Mouse (Mus musculus) heart, embryonic 11.5 days (tissue): ENCODE measurements at regions not wholly inside any gene's neighbourhood (a gene's known extent, or its start where the extent isn't known, plus 50 kb on each side); places are given as distances from the start of the nearest gene placed in this dataset.

Source experiments
- ATAC-seq: fragments of 200-750 bp; cut with Nextera tagmentation; replicated peaks from 2 replicates; pipeline ENCODE4 v1.8.0; 2017; ENCODE audit warnings: moderate library complexity; ENCODE audit not compliant: insufficient number of reproducible peaks, low FRiP score, low TSS enrichment
- H3K27ac ChIP-seq: fragments of 300-500 bp; sonication (generic); 2 replicates; pipeline ENCODE4 v1.5.1; 2014; ENCODE audit warnings: mild to moderate bottlenecking, low read depth, low read length
- H3K27me3 ChIP-seq: fragments of 300-500 bp; sonication (generic); 2 replicates; pipeline ENCODE4 v1.6.1; 2014; ENCODE audit warnings: mild to moderate bottlenecking, low read length, mixed read lengths; ENCODE audit not compliant: control insufficient read depth, insufficient read depth
- H3K36me3 ChIP-seq: fragments of 300-500 bp; sonication (generic); 2 replicates; pipeline ENCODE4 v1.6.1; 2014; ENCODE audit warnings: mild to moderate bottlenecking, low read length, moderate library complexity, mixed read lengths; ENCODE audit not compliant: control insufficient read depth, insufficient read depth
- H3K4me1 ChIP-seq: fragments of 300-500 bp; sonication (generic); 2 replicates; pipeline ENCODE4 v1.6.1; 2014; ENCODE audit warnings: low read length; ENCODE audit not compliant: control insufficient read depth, insufficient read depth
- H3K4me2 ChIP-seq: fragments of 300-500 bp; sonication (generic); 2 replicates; pipeline ENCODE4 v1.6.1; 2014; ENCODE audit warnings: mild to moderate bottlenecking, moderate library complexity
- H3K4me3 ChIP-seq: fragments of 300-500 bp; sonication (generic); 2 replicates; pipeline ENCODE4 v1.5.1; 2014; ENCODE audit warnings: low read depth, low read length
- H3K9ac ChIP-seq: fragments of 300-500 bp; sonication (generic); 2 replicates; pipeline ENCODE4 v1.6.1; 2014; ENCODE audit warnings: mild to moderate bottlenecking, low read depth, low read length, moderate library complexity
- H3K9me3 ChIP-seq: fragments of 300-500 bp; sonication (generic); replicated peaks from 2 replicates; pipeline ENCODE4 v1.6.1; 2016; ENCODE audit warnings: low read length; ENCODE audit not compliant: control insufficient read depth
- WGBS: fragments of 180-500 bp; shearing (Covaris S2); extraction: QIAGEN DNeasy Blood & Tissue Kit; methylation state at CpG from one replicate; pipeline ENCODE4 v1.1.7; 2014; ENCODE audit not compliant: insufficient replicate concordance; 5-methylcytosine and 5-hydroxymethylcytosine counted together

DNA sequence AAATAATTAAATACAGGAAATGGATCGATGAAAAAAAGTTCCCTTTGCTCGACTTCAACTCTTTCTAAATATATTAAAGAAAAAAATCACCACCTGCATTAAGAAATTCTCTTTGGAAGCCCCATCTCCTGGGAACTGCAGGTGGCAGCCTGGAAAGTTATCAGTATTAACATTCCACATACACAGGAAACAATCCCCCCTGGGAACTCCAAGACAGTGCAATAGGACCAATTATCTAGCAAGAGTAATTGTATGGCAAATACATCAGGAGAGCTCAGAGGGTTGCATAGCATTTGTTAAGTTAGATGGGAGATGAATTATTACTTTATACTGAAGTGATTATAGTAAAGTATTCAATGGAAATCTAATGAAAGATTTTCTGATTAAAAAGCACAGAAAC, 487.3 kb downstream of the Ttll7 start:
- ATAC-seq, result no peak
- Histone ChIP-seq H3K9ac (no peak overlapping the region), H3K36me3 (no peaks in the 10 kb centered on the region), H3K27ac (no peak overlapping the region), H3K4me1 (no peaks in the 10 kb centered on the region), H3K9me3 (no peaks in the 10 kb centered on the region), H3K4me2 (no peak overlapping the region), H3K27me3 (no peaks in the 10 kb centered on the region), H3K4me3 (no peak overlapping the region)
- 67% methylated on average over 2 of the region's 2 CpGs for whole genome bisulfite sequencing

- ATAC-seq, result no peak
- Histone ChIP-seq H3K4me2 (no peak overlapping the region), H3K27ac (no peak overlapping the region), H3K4me3 (no peak overlapping the region), H3K4me1 (peaks cover 7% of the 10 kb centered on the region; the same call in 1 of the 2 replicates), H3K27me3 (no peaks in the 10 kb centered on the region), H3K36me3 (no peaks in the 10 kb centered on the region), H3K9ac (no peak overlapping the region), H3K9me3 (no peaks in the 10 kb centered on the region)
- 66% methylated on average over 5 of the region's 5 CpGs for WGBS
Measured at GRCm38 (mm10) chr3:147347278-147348039, 495.3 kb downstream of the Ttll7 start.

- 82% methylated on average over 5 of the region's 5 CpGs for WGBS
Measured at GRCm38 (mm10) chr3:147387077-147387476, 534.9 kb downstream of the Ttll7 start.

GRCm38 (mm10) chr3:147398298-147398697, 546.1 kb downstream of the Ttll7 start:
- Histone ChIP-seq H3K4me2 (no peak overlapping the region), H3K27me3 (no peaks in the 10 kb centered on the region), H3K36me3 (no peaks in the 10 kb centered on the region), H3K9me3 (no peaks in the 10 kb centered on the region), H3K4me1 (no peaks in the 10 kb centered on the region), H3K27ac (no peak overlapping the region), H3K9ac (no peak overlapping the region), H3K4me3 (no peak overlapping the region)
- ATAC-seq, result no peak
- WGBS, result 82% methylated on average over 8 of the region's 8 CpGs

More at GRCm38 (mm10) chr3:147387077-147387476, 534.9 kb downstream of the Ttll7 start:
- no peak overlapping the region for H3K4me3 ChIP-seq
- H3K4me1 ChIP-seq, result no peaks in the 10 kb centered on the region
- H3K36me3 ChIP-seq, result no peaks in the 10 kb centered on the region
- H3K9me3 ChIP-seq, result no peaks in the 10 kb centered on the region
- no peak for ATAC-seq
- no peaks in the 10 kb centered on the region for H3K27me3 ChIP-seq
- H3K27ac ChIP-seq, result no peak overlapping the region
- H3K4me2 ChIP-seq, result no peak overlapping the region
- no peak overlapping the region for H3K9ac ChIP-seq

DNA sequence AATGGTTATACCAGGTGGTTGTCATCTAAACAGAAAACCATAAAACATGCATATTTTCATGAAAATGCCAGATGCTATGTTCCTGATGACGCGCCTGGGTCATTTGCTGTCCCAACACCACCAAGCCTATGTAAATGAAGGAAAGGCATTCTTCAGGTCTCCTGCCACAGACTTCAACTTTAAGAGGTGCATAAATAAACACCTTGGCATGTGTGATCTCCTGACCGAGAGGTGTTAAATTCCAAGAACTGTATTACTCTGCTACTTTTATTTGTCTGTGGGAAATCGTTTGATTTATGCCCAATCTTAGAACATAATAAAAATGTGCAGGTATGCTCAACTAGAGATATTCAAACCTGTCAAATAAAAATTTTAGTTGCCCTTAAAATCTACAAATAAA, 560.1 kb downstream of the Ttll7 start:
- Histone ChIP-seq H3K4me2 (no peak overlapping the region), H3K9me3 (no peaks in the 10 kb centered on the region), H3K36me3 (no peaks in the 10 kb centered on the region), H3K27ac (no peak overlapping the region), H3K4me1 (no peaks in the 10 kb centered on the region), H3K4me3 (no peak overlapping the region), H3K27me3 (no peaks in the 10 kb centered on the region), H3K9ac (no peak overlapping the region)
- 75% methylated on average over 4 of the region's 4 CpGs for WGBS
- ATAC-seq, result no peak

DNA sequence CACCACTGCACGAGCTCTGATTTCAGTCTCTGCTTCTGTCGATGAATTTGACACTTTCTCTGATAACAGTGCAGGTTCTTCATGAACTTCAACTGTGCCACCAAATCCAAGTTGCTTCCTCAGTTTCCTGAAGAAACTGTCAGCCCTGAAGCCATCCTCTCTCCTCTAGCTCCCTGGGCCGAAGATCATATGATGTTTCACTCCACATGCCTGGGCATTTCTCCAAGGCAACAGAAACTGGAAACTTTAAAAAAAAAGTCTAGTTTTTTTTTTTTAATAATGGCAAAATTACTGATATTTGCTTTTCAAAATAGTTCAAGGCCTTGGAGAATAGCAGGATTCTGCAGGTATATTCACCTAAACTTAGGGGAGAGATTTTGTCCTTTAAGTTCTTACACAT, 564.8 kb downstream of the Ttll7 start:
- Histone ChIP-seq H3K4me3 (no peak overlapping the region), H3K27ac (no peak overlapping the region), H3K4me1 (no peaks in the 10 kb centered on the region), H3K36me3 (no peaks in the 10 kb centered on the region), H3K9me3 (no peaks in the 10 kb centered on the region), H3K9ac (no peak overlapping the region), H3K27me3 (no peaks in the 10 kb centered on the region), H3K4me2 (no peak overlapping the region)
- WGBS, result 30% methylated on average over 3 of the region's 3 CpGs
- no peak for ATAC-seq

- no peaks in the 10 kb centered on the region for H3K4me1 ChIP-seq
- no peaks in the 10 kb centered on the region for H3K36me3 ChIP-seq
- no peak overlapping the region for H3K4me3 ChIP-seq
- 51% methylated on average over 3 of the region's 3 CpGs for WGBS
- H3K27ac ChIP-seq, result no peak overlapping the region
- no peak overlapping the region for H3K9ac ChIP-seq
- ATAC-seq, result no peak
- H3K27me3 ChIP-seq, result no peaks in the 10 kb centered on the region
- no peaks in the 10 kb centered on the region for H3K9me3 ChIP-seq
- H3K4me2 ChIP-seq, result no peak overlapping the region
Measured at GRCm38 (mm10) chr3:147419129-147419528, 567.0 kb downstream of the Ttll7 start.

DNA sequence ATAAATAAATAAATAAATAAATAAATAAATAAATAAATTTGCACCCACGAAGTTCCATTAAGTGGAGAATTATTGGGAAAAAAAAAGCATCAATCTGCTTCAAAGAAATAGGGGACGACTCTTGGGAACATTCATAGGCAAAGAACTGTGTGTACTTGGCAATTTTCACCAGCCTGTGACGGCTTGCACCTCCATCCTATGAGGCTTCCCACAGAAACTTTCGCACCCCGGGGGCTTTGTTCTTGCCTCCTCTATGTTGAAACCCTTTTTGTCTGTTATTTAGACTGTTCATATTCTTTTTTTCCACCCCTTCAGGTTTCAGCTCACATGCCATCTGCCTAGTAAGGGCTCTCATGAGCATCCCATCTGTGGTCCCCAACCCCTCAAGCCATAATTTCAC, 570.0 kb downstream of the Ttll7 start:
- H3K4me2 ChIP-seq, result no peak overlapping the region
- H3K9me3 ChIP-seq, result no peaks in the 10 kb centered on the region
- H3K36me3 ChIP-seq, result no peaks in the 10 kb centered on the region
- no peak overlapping the region for H3K27ac ChIP-seq
- no peak overlapping the region for H3K9ac ChIP-seq
- 80% methylated on average over 5 of the region's 5 CpGs for WGBS
- H3K27me3 ChIP-seq, result no peaks in the 10 kb centered on the region
- no peaks in the 10 kb centered on the region for H3K4me1 ChIP-seq
- H3K4me3 ChIP-seq, result no peak overlapping the region
- ATAC-seq, result no peak

DNA sequence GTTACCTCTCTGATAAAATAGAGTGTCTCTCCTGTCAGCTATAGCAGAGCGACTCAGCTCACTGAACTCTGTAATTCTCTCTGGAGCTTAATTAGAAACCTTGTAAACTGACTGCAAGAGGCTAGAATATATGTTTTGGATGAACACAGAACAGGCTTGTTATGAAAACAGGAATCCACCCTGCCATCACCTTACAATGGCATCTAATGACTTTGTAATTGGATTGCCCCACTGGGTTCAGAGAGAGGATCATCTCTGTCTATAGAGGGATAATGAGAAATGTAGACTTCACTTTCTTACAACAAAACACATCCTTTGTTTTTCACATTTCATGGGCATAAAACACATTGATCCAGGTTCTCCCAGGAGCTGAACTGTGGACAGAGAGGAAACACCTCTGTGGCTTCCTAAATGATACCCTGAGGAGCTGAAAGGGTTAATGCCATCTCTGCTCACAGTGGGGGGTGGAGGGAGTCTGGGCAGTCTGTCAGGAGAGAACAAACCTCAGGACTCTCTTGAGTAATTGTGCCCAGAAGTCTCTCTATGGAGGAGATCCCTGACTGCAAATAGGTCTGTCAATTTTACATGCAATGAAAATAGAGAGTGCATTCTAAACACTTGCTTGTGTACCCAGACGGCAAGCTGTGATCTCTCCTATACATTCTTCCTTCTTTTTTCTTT, 571.9 kb downstream of the Ttll7 start:
- 52% methylated on average over 2 of the region's 2 CpGs for WGBS
- H3K36me3 ChIP-seq, result no peaks in the 10 kb centered on the region
- no peak overlapping the region for H3K27ac ChIP-seq
- no peak overlapping the region for H3K9ac ChIP-seq
- no peaks in the 10 kb centered on the region for H3K9me3 ChIP-seq
- no peaks in the 10 kb centered on the region for H3K4me1 ChIP-seq
- ATAC-seq, result no peak
- no peak overlapping the region for H3K4me2 ChIP-seq
- no peaks in the 10 kb centered on the region for H3K27me3 ChIP-seq
- no peak overlapping the region for H3K4me3 ChIP-seq
